Mouse (Mus musculus): ENCODE measurements around the gene Grip1. TPM values are rescaled to one million over a fixed set of nuclear protein-coding genes. Genes with fewer than 3 reads are reported as not detected.

Gene Grip1
- polyA plus RNA-seq, 1 experiment: 0.08 TPM

- no peaks in the 10 kb centered on the region for H3K27me3 ChIP-seq (ENCODE audit: control insufficient read depth, insufficient read depth, insufficient read length)
- no peaks in the 10 kb centered on the region for H3K36me3 ChIP-seq (ENCODE audit: control insufficient read depth, insufficient read depth)
- TF ChIP-seq E2F4 (IDR thresholded peaks at IDR 0.05; ENCODE audit: insufficient read depth): no peak
- TF ChIP-seq POLR2A (IDR thresholded peaks at IDR 0.05; ENCODE audit: insufficient read length, low read depth): no peak
- no peak for TF ChIP-seq TCF12 (IDR thresholded peaks at IDR 0.05; ENCODE audit: insufficient read depth, poor library complexity, severe bottlenecking)
- TF ChIP-seq POLR2AphosphoS2 (IDR thresholded peaks at IDR 0.05; ENCODE audit: insufficient read length, low read depth): no peak
- TF ChIP-seq MYOD1 (IDR thresholded peaks at IDR 0.05; ENCODE audit: control insufficient read depth in 1 of 3, insufficient read length in 2 of 3, low read depth in 2 of 3): no peak
- TF ChIP-seq USF1 (IDR thresholded peaks at IDR 0.05; ENCODE audit: low read depth): no peak
- TF ChIP-seq TCF3 (IDR thresholded peaks at IDR 0.05; ENCODE audit: insufficient read length, low read depth): no peak
- TF ChIP-seq MAX (IDR thresholded peaks at IDR 0.05; ENCODE audit: low read depth): no peak
- TF ChIP-seq REST (IDR thresholded peaks at IDR 0.05; ENCODE audit: insufficient read depth, insufficient read length): no peak
- no peak for TF ChIP-seq CEBPB (IDR thresholded peaks at IDR 0.05; ENCODE audit: insufficient read depth, poor library complexity, severe bottlenecking)
- no peak for TF ChIP-seq SRF (IDR thresholded peaks at IDR 0.05; ENCODE audit: control insufficient read depth, insufficient read length, low read depth)
- no peak for TF ChIP-seq MYOG (IDR thresholded peaks at IDR 0.05; ENCODE audit: control insufficient read depth in 1 of 3, insufficient read depth in 1 of 3, insufficient read length in 2 of 3, low read depth in 2 of 3)
- H3K79me2 ChIP-seq (ENCODE audit: control insufficient read depth, insufficient read depth): no peaks in the 10 kb centered on the region
- H3K4me2 ChIP-seq (ENCODE audit: low read depth): no peak overlapping the region
- H3ac ChIP-seq (ENCODE audit: control insufficient read depth, insufficient read length): no peak overlapping the region
- H3K4me3 ChIP-seq: no peak overlapping the region
Observed at GRCm38 (mm10) chr10:119525730-119526129, 72.1 kb downstream of the Grip1 start.

DNA sequence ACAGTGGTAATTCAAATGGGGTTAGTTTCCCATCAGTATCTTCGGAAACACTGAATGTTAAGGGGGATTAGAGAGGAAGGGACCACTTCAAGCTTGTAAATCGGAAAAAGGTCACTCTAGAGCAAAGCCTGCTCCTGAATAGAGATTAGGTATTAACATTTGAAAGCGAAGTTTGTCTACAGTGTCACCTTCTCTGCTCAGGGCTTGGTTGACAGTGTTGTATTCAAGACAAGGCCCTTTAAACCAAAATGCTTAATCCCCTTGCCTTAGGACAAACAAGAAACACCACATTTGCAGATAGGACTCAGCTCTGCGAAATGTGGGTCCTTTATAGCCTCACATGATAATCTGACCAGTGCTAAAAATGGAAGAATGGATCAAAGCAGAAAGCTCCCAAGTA, 81.2 kb downstream of the Grip1 start:
- no peaks in the 10 kb centered on the region for H3K27me3 ChIP-seq (ENCODE audit: control insufficient read depth, insufficient read depth, insufficient read length)
- H3K4me2 ChIP-seq (ENCODE audit: low read depth): no peak overlapping the region
- no peaks in the 10 kb centered on the region for H3K79me2 ChIP-seq (ENCODE audit: control insufficient read depth, insufficient read depth)
- no peak overlapping the region for H3K4me3 ChIP-seq
- H3ac ChIP-seq (ENCODE audit: control insufficient read depth, insufficient read length): no peak overlapping the region
- no peaks in the 10 kb centered on the region for H3K36me3 ChIP-seq (ENCODE audit: control insufficient read depth, insufficient read depth)
- TF ChIP-seq SRF (IDR thresholded peaks at IDR 0.05; ENCODE audit: control insufficient read depth, insufficient read length, low read depth) (no peak), TCF12 (IDR thresholded peaks at IDR 0.05; ENCODE audit: insufficient read depth, poor library complexity, severe bottlenecking) (no peak), TCF3 (IDR thresholded peaks at IDR 0.05; ENCODE audit: insufficient read length, low read depth) (no peak), POLR2A (IDR thresholded peaks at IDR 0.05; ENCODE audit: insufficient read length, low read depth) (no peak), MYOD1 (IDR thresholded peaks at IDR 0.05; ENCODE audit: control insufficient read depth in 1 of 3, insufficient read length in 2 of 3, low read depth in 2 of 3) (no peak), E2F4 (IDR thresholded peaks at IDR 0.05; ENCODE audit: insufficient read depth) (no peak), MAX (IDR thresholded peaks at IDR 0.05; ENCODE audit: low read depth) (no peak), CEBPB (IDR thresholded peaks at IDR 0.05; ENCODE audit: insufficient read depth, poor library complexity, severe bottlenecking) (no peak), MYOG (IDR thresholded peaks at IDR 0.05; ENCODE audit: control insufficient read depth in 1 of 3, insufficient read depth in 1 of 3, insufficient read length in 2 of 3, low read depth in 2 of 3) (no peak), POLR2AphosphoS2 (IDR thresholded peaks at IDR 0.05; ENCODE audit: insufficient read length, low read depth) (no peak), REST (IDR thresholded peaks at IDR 0.05; ENCODE audit: insufficient read depth, insufficient read length) (no peak), USF1 (IDR thresholded peaks at IDR 0.05; ENCODE audit: low read depth) (no peak)

GRCm38 (mm10) chr10:119541655-119542054, 88.0 kb downstream of the Grip1 start:
- Histone ChIP-seq H3K36me3 (ENCODE audit: control insufficient read depth, insufficient read depth) (no peaks in the 10 kb centered on the region), H3K4me2 (ENCODE audit: low read depth) (no peak overlapping the region), H3ac (ENCODE audit: control insufficient read depth, insufficient read length) (no peak overlapping the region), H3K4me3 (no peak overlapping the region), H3K27me3 (ENCODE audit: control insufficient read depth, insufficient read depth, insufficient read length) (no peaks in the 10 kb centered on the region), H3K79me2 (ENCODE audit: control insufficient read depth, insufficient read depth) (no peaks in the 10 kb centered on the region)
- TF ChIP-seq POLR2AphosphoS2 (IDR thresholded peaks at IDR 0.05; ENCODE audit: insufficient read length, low read depth) (no peak), MYOG (IDR thresholded peaks at IDR 0.05; ENCODE audit: control insufficient read depth in 1 of 3, insufficient read depth in 1 of 3, insufficient read length in 2 of 3, low read depth in 2 of 3) (no peak), TCF12 (IDR thresholded peaks at IDR 0.05; ENCODE audit: insufficient read depth, poor library complexity, severe bottlenecking) (no peak), CEBPB (IDR thresholded peaks at IDR 0.05; ENCODE audit: insufficient read depth, poor library complexity, severe bottlenecking) (no peak), SRF (IDR thresholded peaks at IDR 0.05; ENCODE audit: control insufficient read depth, insufficient read length, low read depth) (no peak), TCF3 (IDR thresholded peaks at IDR 0.05; ENCODE audit: insufficient read length, low read depth) (no peak), MAX (IDR thresholded peaks at IDR 0.05; ENCODE audit: low read depth) (no peak), E2F4 (IDR thresholded peaks at IDR 0.05; ENCODE audit: insufficient read depth) (no peak), USF1 (IDR thresholded peaks at IDR 0.05; ENCODE audit: low read depth) (no peak), MYOD1 (IDR thresholded peaks at IDR 0.05; ENCODE audit: control insufficient read depth in 1 of 3, insufficient read length in 2 of 3, low read depth in 2 of 3) (no peak), REST (IDR thresholded peaks at IDR 0.05; ENCODE audit: insufficient read depth, insufficient read length) (no peak), POLR2A (IDR thresholded peaks at IDR 0.05; ENCODE audit: insufficient read length, low read depth) (no peak)

DNA sequence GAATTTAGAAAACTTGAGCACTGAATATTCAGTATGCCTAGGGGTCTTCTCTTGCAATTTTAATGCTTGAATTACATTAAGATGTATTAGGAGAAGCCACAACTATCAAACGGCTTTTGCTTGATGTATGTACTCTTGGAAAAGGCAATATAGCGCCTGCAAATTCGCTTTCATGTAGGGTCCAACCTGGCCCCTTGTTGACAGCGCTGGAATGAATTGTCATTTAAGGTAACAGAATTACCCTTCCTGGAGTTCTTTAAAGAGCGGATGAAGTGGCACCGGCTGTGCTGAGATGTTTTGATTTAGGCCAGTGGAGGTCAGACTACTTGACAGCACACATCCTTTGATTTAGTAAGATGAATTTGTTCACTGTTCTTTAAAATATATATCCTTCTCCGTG, 90.1 kb downstream of the Grip1 start:
- TF ChIP-seq MYOG (IDR thresholded peaks at IDR 0.05; ENCODE audit: control insufficient read depth in 1 of 3, insufficient read depth in 1 of 3, insufficient read length in 2 of 3, low read depth in 2 of 3) (no peak), TCF3 (IDR thresholded peaks at IDR 0.05; ENCODE audit: insufficient read length, low read depth) (no peak), TCF12 (IDR thresholded peaks at IDR 0.05; ENCODE audit: insufficient read depth, poor library complexity, severe bottlenecking) (no peak), E2F4 (IDR thresholded peaks at IDR 0.05; ENCODE audit: insufficient read depth) (no peak), USF1 (IDR thresholded peaks at IDR 0.05; ENCODE audit: low read depth) (no peak), REST (IDR thresholded peaks at IDR 0.05; ENCODE audit: insufficient read depth, insufficient read length) (no peak)
- H3ac ChIP-seq (ENCODE audit: control insufficient read depth, insufficient read length): no peak overlapping the region

More for the DNA sequence above, 90.1 kb downstream of the Grip1 start:
- no peak overlapping the region for H3K4me2 ChIP-seq (ENCODE audit: low read depth)
- no peak overlapping the region for H3K4me3 ChIP-seq
- H3K79me2 ChIP-seq (ENCODE audit: control insufficient read depth, insufficient read depth): no peaks in the 10 kb centered on the region
- H3K27me3 ChIP-seq (ENCODE audit: control insufficient read depth, insufficient read depth, insufficient read length): no peaks in the 10 kb centered on the region
- H3K36me3 ChIP-seq (ENCODE audit: control insufficient read depth, insufficient read depth): no peaks in the 10 kb centered on the region

Data from myocyte (in vitro differentiated cells).